Mouse (Mus musculus): Measurements from ENCODE around the gene Mvp. TPM values are rescaled to one million over a fixed set of nuclear protein-coding genes. Genes with fewer than 3 reads are reported as not detected.

Mvp gene
- polyA plus RNA-seq, 1 experiment from 2014 or later: 10.9 TPM

DNA sequence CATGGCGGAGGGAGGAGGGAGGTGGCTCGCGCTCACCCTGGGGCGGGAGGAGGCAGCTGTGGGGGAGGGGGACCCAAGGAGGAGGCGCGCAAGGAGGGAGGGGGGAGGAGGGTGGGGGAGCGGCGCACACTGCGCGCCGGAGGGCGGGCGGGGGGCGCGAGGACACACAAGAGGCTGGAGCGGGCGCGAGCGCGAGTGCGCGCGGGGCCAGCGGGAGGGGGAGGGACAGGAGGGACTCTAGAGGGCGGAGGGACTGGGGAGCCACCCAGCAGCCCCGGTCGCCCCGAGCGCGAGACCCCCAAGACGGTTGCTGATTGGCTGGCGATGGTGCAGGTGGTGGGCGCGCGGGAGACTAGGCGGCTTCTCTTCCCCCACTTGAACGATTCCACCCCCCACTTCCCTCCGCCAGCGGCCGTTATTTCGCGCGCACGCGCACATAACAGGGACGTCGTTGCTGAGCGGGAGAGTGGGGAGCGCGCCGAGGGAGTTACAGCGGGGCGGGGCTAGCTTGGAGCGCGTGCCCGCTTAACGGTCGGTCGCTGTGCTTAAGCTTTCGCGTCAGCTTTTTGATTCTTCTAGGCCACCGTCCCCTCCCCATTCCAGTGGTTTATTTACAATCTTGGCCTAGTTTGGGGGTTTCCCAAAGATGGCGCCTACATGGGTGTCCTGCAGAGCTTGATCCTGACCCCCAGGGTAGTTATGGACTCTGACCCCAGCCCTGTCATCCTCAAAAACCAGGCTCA is 12.7 kb upstream of the Mvp start, which contains the start of gene Maz:
Gene Maz (minus strand): TSS at position 54 of the 743 bp plus-strand sequence.
- Histone ChIP-seq H3K4me1 (ENCODE audit: insufficient read depth) (peaks cover 52% of the 10 kb centered on the region), H3K9ac (replicated peaks) (peak within 1 kb of the TSS; percentile 98), H3K4me3 (ENCODE audit: low read depth, low read length) (peak within 1 kb of the TSS; percentile 91), H3K27ac (ENCODE audit: low read depth) (peak within 1 kb of the TSS; percentile 99), H3K36me3 (replicated peaks; ENCODE audit: insufficient read depth, low read length) (peaks cover 64% of the 10 kb centered on the region), H3K9me3 (ENCODE audit: low read length) (no peaks in the 10 kb centered on the region), H3K27me3 (ENCODE audit: insufficient read depth, low read length) (no peaks in the 10 kb centered on the region), H3K4me2 (ENCODE audit: low read depth, low read length) (peak within 1 kb of the TSS; percentile 98)
- DNase-seq (peak; percentile 99), ATAC-seq (peak; percentile 85)
- under 1% methylated on average over 43 of the region's 63 CpGs for WGBS (ENCODE audit: insufficient replicate concordance)
- TF ChIP-seq EP300 (IDR thresholded peaks at IDR 0.05; ENCODE audit: low read depth) (peak; percentile 90), CTCF (IDR thresholded peaks at IDR 0.05; ENCODE audit: low read depth) (0 out of 2 replicates have a peak, but pooled peaks have one; percentile 2)

DNA sequence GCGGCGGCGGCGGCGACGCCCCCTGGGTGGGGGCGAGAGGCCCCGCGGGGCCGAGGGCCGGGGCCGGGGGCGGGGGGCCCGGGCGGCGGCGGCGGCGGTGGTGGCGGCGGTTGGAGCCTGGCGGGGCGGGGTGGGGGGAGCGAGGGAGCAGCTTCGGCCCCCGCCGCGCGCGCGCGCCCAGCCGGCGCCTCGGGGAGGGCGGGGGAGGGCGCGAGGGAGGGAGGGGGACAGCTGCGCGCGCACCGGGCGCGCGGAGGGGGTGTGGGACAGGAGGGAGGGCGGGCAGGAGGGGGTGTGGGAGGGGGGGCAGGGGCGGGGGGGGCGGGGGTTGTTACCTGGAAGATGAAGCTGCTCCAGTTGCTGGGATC is 12.2 kb upstream of the Mvp start:
- no peaks in the 10 kb centered on the region for H3K27me3 ChIP-seq (ENCODE audit: insufficient read depth, low read length)
- TF ChIP-seq EP300 (IDR thresholded peaks at IDR 0.05; ENCODE audit: low read depth): no peak
- no peak for TF ChIP-seq CTCF (IDR thresholded peaks at IDR 0.05; ENCODE audit: low read depth)
- H3K4me1 ChIP-seq (ENCODE audit: insufficient read depth): peaks cover 57% of the 10 kb centered on the region
- ATAC-seq (peak; percentile 52), DNase-seq (peak; percentile 91)
- H3K9me3 ChIP-seq (ENCODE audit: low read length): no peaks in the 10 kb centered on the region
- peak overlapping the region; percentile 98 for H3K4me2 ChIP-seq (ENCODE audit: low read depth, low read length)
- peak overlapping the region; percentile 98 for H3K9ac ChIP-seq (replicated peaks)
- H3K4me3 ChIP-seq (ENCODE audit: low read depth, low read length): peak overlapping the region; percentile 91
- H3K36me3 ChIP-seq (replicated peaks; ENCODE audit: insufficient read depth, low read length): peaks cover 59% of the 10 kb centered on the region
- H3K27ac ChIP-seq (ENCODE audit: low read depth): peak overlapping the region; percentile 99
- 0% methylated on average over 10 of the region's 48 CpGs for WGBS (ENCODE audit: insufficient replicate concordance)

GRCm38 (mm10) chr7:127026161-127026600 is 11.8 kb upstream of the Mvp start:
- H3K4me2 ChIP-seq (ENCODE audit: low read depth, low read length): peak overlapping the region; percentile 98
- peaks cover 55% of the 10 kb centered on the region for H3K36me3 ChIP-seq (replicated peaks; ENCODE audit: insufficient read depth, low read length)
- ATAC-seq (peak; percentile 26), DNase-seq (peak; percentile 79)
- peak overlapping the region; percentile 99 for H3K27ac ChIP-seq (ENCODE audit: low read depth)
- 6% methylated on average over 20 of the region's 48 CpGs for WGBS (ENCODE audit: insufficient replicate concordance)
- H3K4me3 ChIP-seq (ENCODE audit: low read depth, low read length): peak overlapping the region; percentile 91
- no peak for TF ChIP-seq EP300 (IDR thresholded peaks at IDR 0.05; ENCODE audit: low read depth)
- TF ChIP-seq CTCF (IDR thresholded peaks at IDR 0.05; ENCODE audit: low read depth): no peak
- peaks cover 62% of the 10 kb centered on the region for H3K4me1 ChIP-seq (ENCODE audit: insufficient read depth)
- no peaks in the 10 kb centered on the region for H3K27me3 ChIP-seq (ENCODE audit: insufficient read depth, low read length)
- peak overlapping the region; percentile 98 for H3K9ac ChIP-seq (replicated peaks)
- H3K9me3 ChIP-seq (ENCODE audit: low read length): no peaks in the 10 kb centered on the region

DNA sequence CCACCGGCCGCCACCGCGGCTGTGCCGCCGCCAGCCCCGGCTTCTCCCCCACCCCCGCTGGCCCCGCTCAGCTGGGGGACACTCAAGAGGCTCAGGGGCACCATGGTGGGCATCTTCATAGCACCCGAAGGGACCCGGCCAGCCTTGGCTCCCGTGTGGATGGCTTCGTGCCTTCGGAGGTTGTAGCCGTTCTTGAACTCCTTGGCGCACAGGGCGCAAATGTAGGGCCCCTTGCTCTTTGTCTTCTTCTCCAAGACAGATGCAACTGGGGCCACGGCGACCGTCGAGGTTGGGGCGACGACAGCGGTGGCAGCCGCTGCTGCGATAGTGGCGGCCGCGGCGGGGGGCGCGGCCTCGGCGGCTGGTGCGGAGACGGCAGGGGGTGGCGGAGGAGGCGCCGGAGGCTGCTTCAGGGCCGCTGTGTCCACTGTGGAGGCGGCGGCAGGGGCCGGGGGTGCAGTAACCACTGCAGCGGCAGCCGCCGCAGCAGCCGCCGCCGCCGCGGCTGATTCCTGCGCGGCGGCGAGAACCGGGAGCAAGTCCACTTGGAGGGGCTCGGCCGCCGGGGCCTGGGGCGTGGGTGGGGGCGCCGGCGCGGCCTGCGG is 11.2 kb upstream of the Mvp start:
- Histone ChIP-seq H3K27ac (ENCODE audit: low read depth) (peak overlapping the region; percentile 99), H3K4me1 (ENCODE audit: insufficient read depth) (peaks cover 66% of the 10 kb centered on the region), H3K9me3 (ENCODE audit: low read length) (no peaks in the 10 kb centered on the region), H3K36me3 (replicated peaks; ENCODE audit: insufficient read depth, low read length) (peaks cover 50% of the 10 kb centered on the region), H3K4me3 (ENCODE audit: low read depth, low read length) (peak overlapping the region; percentile 91), H3K4me2 (ENCODE audit: low read depth, low read length) (peak overlapping the region; percentile 98), H3K27me3 (ENCODE audit: insufficient read depth, low read length) (no peaks in the 10 kb centered on the region), H3K9ac (replicated peaks) (peak overlapping the region; percentile 98)
- ATAC-seq (no peak), DNase-seq (peak; percentile 70)
- TF ChIP-seq CTCF (IDR thresholded peaks at IDR 0.05; ENCODE audit: low read depth) (no peak), EP300 (IDR thresholded peaks at IDR 0.05; ENCODE audit: low read depth) (no peak)
- under 1% methylated on average over 57 of the region's 65 CpGs for WGBS (ENCODE audit: insufficient replicate concordance)

DNA sequence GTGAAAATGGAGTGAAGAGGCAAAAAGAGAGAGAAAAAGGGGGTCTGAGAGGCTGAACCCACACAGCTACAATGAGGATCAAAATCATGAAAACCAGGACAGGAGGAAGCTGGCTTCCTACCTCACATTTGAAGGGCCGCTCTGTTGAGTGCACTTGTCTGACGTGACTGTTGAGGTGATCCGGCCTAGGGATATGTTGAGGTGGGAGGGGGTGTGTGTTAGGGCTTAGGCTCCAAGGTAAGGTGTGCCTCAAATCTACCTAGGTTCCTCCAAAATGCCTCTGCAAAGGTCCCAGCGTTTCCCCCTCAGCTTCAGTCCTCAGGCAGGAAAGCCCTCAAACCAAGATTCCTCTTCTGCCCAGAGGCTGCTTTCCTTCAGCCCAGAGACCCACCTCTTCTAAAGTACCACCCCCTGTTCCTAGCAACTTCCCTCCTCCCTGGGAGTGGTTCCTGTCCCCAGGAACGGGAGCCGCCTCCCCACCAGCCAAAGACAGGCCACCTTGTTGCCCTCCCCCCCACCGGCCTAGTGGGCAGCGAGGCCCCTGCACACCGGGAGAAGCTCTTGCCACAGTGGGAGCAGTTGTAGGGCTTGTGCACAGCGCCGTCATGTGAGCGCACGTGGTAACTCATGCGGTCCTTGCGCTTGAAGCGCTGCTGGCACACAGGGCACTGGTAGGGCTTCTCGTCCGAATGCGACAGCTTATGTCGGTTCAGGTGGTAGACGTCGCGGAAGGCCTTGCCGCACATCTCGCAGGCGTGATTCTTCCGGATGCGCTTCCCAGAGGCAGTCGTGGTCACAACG is 10.5 kb upstream of the Mvp start:
- H3K36me3 ChIP-seq (replicated peaks; ENCODE audit: insufficient read depth, low read length): peaks cover 44% of the 10 kb centered on the region
- no peak for TF ChIP-seq EP300 (IDR thresholded peaks at IDR 0.05; ENCODE audit: low read depth)
- TF ChIP-seq CTCF (IDR thresholded peaks at IDR 0.05; ENCODE audit: low read depth): peak; percentile 92
- 2% methylated on average over 30 of the region's 30 CpGs for WGBS (ENCODE audit: insufficient replicate concordance)
- peak overlapping the region; percentile 98 for H3K4me2 ChIP-seq (ENCODE audit: low read depth, low read length)
- H3K27me3 ChIP-seq (ENCODE audit: insufficient read depth, low read length): no peaks in the 10 kb centered on the region
- peaks cover 62% of the 10 kb centered on the region for H3K4me1 ChIP-seq (ENCODE audit: insufficient read depth)
- peak; percentile 13 for ATAC-seq
- peak; percentile 86 for DNase-seq
- H3K9me3 ChIP-seq (ENCODE audit: low read length): no peaks in the 10 kb centered on the region
- H3K9ac ChIP-seq (replicated peaks): peak overlapping the region; percentile 98
- peak overlapping the region; percentile 99 for H3K27ac ChIP-seq (ENCODE audit: low read depth)
- peak overlapping the region; percentile 91 for H3K4me3 ChIP-seq (ENCODE audit: low read depth, low read length)
